Mouse (Mus musculus): Measurements from ENCODE around the gene Hoxa2.

DNA sequence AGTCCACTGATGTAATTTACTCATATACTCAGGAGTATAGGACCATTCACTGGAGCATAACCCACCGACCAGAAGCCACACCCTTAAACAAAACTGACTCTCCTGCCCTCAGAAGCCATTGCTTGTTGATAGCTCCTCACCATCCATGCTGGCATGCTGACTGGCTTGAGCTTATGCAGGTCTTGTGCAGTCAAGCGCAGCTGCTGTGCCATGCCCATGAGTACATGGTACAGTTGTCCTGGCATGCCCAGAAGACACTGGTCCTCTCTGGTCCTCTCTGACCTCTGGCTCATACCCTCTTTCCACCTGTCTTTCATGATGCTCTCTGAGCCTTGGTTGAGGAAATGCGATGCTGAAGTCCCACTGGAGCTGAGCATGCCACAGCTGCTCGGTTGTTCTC, 41.0 kb downstream of the Hoxa2 start:
- TF ChIP-seq CTCF (IDR thresholded peaks at IDR 0.05; ENCODE audit: extremely low read depth, insufficient read length, insufficient replicate concordance, low read depth, low read length) (no peak), POLR2A (IDR thresholded peaks at IDR 0.05; ENCODE audit: low read depth, low read length) (no peak)

Measured in small intestine, adult 2 months (tissue).